Mouse (Mus musculus): ENCODE measurements around the gene Supt3. TPM values are rescaled to one million over a fixed set of nuclear protein-coding genes. Genes with fewer than 3 reads are reported as not detected.

The Supt3 gene
- total and polyA plus RNA-seq, 2 experiments from 2014 or later: 3.2 to 24.5 TPM

DNA sequence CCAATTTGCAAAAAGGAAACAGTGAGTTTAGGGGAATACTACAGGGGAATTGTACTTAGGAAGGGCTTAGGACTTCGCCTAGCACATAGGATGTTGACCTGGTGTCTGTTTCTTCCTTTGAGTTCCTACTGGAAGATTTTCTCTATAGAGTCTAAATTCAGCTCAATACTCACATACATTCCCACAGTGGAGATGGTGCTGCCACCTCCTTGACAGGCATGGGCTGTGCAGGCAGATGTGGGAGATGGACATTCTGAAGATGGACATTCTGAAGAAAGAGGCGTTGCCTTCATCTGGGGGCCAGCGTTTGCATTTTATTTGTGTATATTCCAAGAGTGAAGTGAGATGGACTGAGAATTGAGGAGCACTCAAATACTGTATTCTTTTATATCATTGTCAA is 269.6 kb downstream of the Supt3 start:
- no peak overlapping the region for H3K27ac ChIP-seq (ENCODE audit: low read depth, low read length)
- WGBS: 98% methylated on average over 3 of the region's 3 CpGs
- H3K36me3 ChIP-seq (ENCODE audit: insufficient read depth): no peaks in the 10 kb centered on the region
- no peak overlapping the region for H3K4me2 ChIP-seq (ENCODE audit: low read depth)
- DNase-seq (no peak), ATAC-seq (no peak)
- H3K4me3 ChIP-seq (ENCODE audit: low read depth, low read length): no peak overlapping the region
- no peak overlapping the region for H3K9ac ChIP-seq
- H3K9me3 ChIP-seq (ENCODE audit: low read length): no peaks in the 10 kb centered on the region
- no peak for TF ChIP-seq CTCF (IDR thresholded peaks at IDR 0.05; ENCODE audit: low read depth)
- H3K27me3 ChIP-seq (ENCODE audit: insufficient read depth, low read length): no peaks in the 10 kb centered on the region
- H3K4me1 ChIP-seq (ENCODE audit: insufficient read depth): no peaks in the 10 kb centered on the region

DNA sequence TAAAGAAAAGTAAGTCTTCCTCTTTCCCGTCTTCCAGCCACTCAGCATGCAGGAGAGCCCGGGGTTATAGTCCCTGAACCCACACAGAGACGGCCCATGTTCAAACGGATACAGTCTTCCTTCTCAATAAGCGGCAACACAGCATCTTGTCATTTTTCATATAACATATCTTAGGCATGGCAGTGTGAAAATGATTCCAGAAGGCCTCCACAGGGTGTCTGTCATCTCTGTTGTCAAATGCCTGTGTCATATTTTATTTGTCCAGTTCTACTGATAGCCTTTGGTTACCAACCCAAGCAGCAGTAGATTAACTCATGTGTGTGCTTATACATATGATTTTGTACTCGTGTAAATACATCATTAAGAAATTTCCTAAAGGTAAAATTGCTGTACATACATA is 270.3 kb downstream of the Supt3 start:
- DNase-seq: no peak
- TF ChIP-seq CTCF (IDR thresholded peaks at IDR 0.05; ENCODE audit: low read depth): no peak
- no peak overlapping the region for H3K4me2 ChIP-seq (ENCODE audit: low read depth)

DNA sequence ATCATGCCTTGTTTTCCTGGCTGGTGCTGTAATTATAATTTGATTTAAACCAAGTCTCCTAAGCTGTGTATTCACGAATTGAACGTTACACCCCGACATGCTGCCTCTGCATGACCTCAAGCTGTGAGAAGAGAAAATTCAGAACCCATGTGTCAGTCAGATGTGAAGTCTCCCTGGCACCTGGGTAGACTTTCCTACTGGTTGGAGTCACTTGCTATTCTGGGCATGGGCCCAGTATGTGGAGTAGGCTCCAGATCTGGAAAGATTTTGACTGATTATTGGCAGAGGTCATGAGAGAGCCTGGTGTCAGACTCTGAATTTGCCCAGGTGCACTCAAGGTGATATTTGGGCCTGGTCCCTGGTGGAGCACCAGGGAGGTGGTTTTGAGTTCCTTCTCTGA is 275.0 kb downstream of the Supt3 start:
- Histone ChIP-seq H3K9me3 (ENCODE audit: low read length) (no peaks in the 10 kb centered on the region), H3K9ac (no peak overlapping the region), H3K36me3 (ENCODE audit: insufficient read depth) (no peaks in the 10 kb centered on the region), H3K4me1 (ENCODE audit: insufficient read depth) (no peaks in the 10 kb centered on the region), H3K27ac (ENCODE audit: low read depth, low read length) (no peak overlapping the region), H3K4me2 (ENCODE audit: low read depth) (no peak overlapping the region), H3K4me3 (ENCODE audit: low read depth, low read length) (no peak overlapping the region), H3K27me3 (ENCODE audit: insufficient read depth, low read length) (no peaks in the 10 kb centered on the region)
- no peak for TF ChIP-seq CTCF (IDR thresholded peaks at IDR 0.05; ENCODE audit: low read depth)
- DNase-seq (no peak), ATAC-seq (no peak)
- WGBS: 80% methylated on average over 3 of the region's 3 CpGs

More for the DNA sequence above, 270.3 kb downstream of the Supt3 start:
- Histone ChIP-seq H3K27ac (ENCODE audit: low read depth, low read length) (no peak overlapping the region), H3K36me3 (ENCODE audit: insufficient read depth) (no peaks in the 10 kb centered on the region), H3K9ac (no peak overlapping the region), H3K27me3 (ENCODE audit: insufficient read depth, low read length) (no peaks in the 10 kb centered on the region), H3K9me3 (ENCODE audit: low read length) (no peaks in the 10 kb centered on the region), H3K4me3 (ENCODE audit: low read depth, low read length) (no peak overlapping the region), H3K4me1 (ENCODE audit: insufficient read depth) (no peaks in the 10 kb centered on the region)
- WGBS: 88% methylated on average over 6 of the region's 6 CpGs
- ATAC-seq: no peak

DNA sequence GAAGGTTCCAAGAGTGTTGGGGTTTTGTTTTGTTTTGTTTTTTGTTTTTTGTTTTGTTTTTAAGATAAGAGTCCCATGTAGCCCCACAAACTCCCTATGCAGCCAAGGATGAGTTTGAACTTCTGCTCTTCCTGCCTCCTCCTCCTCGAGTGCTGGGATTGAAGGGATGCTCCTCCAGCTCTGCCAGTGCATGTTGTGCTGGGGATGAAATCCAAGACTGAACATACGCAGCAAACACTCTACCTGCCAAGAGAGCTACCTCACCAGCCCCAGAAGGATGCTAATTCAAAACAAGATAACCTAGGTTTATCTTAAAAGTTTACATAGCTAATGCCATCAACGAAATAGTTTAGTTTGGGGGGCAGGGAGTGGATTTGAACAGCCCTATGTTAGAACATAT is 276.4 kb downstream of the Supt3 start:
- Histone ChIP-seq H3K9ac (no peak overlapping the region), H3K4me3 (ENCODE audit: low read depth, low read length) (no peak overlapping the region), H3K9me3 (ENCODE audit: low read length) (no peaks in the 10 kb centered on the region), H3K27me3 (ENCODE audit: insufficient read depth, low read length) (no peaks in the 10 kb centered on the region), H3K36me3 (ENCODE audit: insufficient read depth) (no peaks in the 10 kb centered on the region), H3K27ac (ENCODE audit: low read depth, low read length) (no peak overlapping the region), H3K4me1 (ENCODE audit: insufficient read depth) (no peaks in the 10 kb centered on the region), H3K4me2 (ENCODE audit: low read depth) (no peak overlapping the region)
- no peak for DNase-seq
- TF ChIP-seq CTCF (IDR thresholded peaks at IDR 0.05; ENCODE audit: low read depth): no peak
- ATAC-seq: no peak
- 86% methylated on average over 3 of the region's 3 CpGs for WGBS

DNA sequence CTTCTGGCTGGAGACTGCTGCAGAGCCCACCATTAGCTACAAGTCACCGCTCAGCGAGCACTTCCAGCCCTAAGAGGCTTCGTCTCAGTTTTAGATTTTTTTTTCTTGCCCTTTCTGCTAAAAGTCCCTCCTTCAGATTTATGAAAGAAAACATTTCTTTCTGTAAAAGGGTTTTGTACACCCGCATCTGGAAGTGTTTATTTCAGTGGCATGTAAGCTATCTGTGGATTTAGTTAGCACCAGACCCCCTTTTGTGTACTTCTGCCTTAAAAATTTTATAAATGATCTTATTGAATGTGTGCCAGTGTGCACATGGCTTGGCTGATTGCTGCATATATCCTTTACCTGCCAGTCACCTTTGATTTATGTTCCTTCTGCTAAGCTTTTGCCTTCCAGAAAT is 277.6 kb downstream of the Supt3 start:
- WGBS: 86% methylated on average over 4 of the region's 4 CpGs
- H3K36me3 ChIP-seq (ENCODE audit: insufficient read depth): no peaks in the 10 kb centered on the region
- no peak overlapping the region for H3K4me2 ChIP-seq (ENCODE audit: low read depth)
- no peaks in the 10 kb centered on the region for H3K9me3 ChIP-seq (ENCODE audit: low read length)
- TF ChIP-seq CTCF (IDR thresholded peaks at IDR 0.05; ENCODE audit: low read depth): no peak
- no peak for DNase-seq
- H3K4me3 ChIP-seq (ENCODE audit: low read depth, low read length): no peak overlapping the region
- H3K27ac ChIP-seq (ENCODE audit: low read depth, low read length): no peak overlapping the region
- H3K9ac ChIP-seq: no peak overlapping the region
- no peaks in the 10 kb centered on the region for H3K27me3 ChIP-seq (ENCODE audit: insufficient read depth, low read length)
- H3K4me1 ChIP-seq (ENCODE audit: insufficient read depth): 0 out of 2 replicates have a peak, but pooled peaks cover 4% of the 10 kb centered on the region
- no peak for ATAC-seq

DNA sequence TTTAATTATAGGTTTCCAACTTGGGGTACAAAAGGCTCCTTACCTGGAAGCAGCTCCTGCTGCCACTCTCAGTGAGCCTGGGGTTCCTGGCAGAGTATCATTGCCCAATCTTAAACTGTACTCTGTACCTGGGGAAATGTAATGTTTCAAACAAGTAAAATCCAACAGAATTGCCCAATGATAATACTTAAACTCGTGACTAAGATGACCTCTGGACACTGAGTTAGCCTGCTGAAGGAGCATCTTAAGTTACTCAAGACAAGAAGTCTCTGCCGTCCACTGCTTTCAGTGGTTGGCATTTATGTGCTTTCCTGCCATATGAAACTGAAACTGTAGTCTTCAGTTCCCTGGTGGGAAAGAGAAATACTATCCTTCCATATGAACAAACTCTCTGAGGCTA is 279.9 kb downstream of the Supt3 start:
- Histone ChIP-seq H3K9ac (no peak overlapping the region), H3K4me3 (ENCODE audit: low read depth, low read length) (no peak overlapping the region), H3K4me1 (ENCODE audit: insufficient read depth) (0 out of 2 replicates have a peak, but pooled peaks cover 4% of the 10 kb centered on the region), H3K36me3 (ENCODE audit: insufficient read depth) (no peaks in the 10 kb centered on the region), H3K4me2 (ENCODE audit: low read depth) (no peak overlapping the region), H3K27me3 (ENCODE audit: insufficient read depth, low read length) (no peaks in the 10 kb centered on the region), H3K9me3 (ENCODE audit: low read length) (no peaks in the 10 kb centered on the region), H3K27ac (ENCODE audit: low read depth, low read length) (no peak overlapping the region)
- ATAC-seq: no peak
- DNase-seq: no peak
- WGBS: 86% methylated on average over 2 of the region's 2 CpGs
- TF ChIP-seq CTCF (IDR thresholded peaks at IDR 0.05; ENCODE audit: low read depth): no peak

DNA sequence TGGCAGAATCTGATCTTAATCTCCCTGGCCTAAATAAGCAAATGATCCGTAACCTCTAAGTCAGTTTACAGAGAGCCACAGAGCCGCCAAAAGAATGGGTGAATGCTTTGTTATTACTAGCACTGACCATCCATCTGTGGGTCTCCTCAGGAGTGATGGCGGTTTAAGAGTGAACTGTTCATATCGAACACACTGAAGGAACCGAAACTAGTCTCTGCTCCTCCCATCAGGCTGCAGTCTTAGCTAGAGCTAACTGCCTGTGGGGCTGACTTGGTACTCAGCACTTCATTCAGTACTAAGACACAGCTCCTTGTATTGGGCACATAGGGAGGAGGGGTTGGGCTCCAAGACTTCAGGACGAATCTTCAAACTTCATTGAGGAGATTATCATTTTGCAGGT is 280.8 kb downstream of the Supt3 start:
- no peak for ATAC-seq
- Histone ChIP-seq H3K9ac (no peak overlapping the region), H3K27ac (ENCODE audit: low read depth, low read length) (no peak overlapping the region), H3K4me1 (ENCODE audit: insufficient read depth) (0 out of 2 replicates have a peak, but pooled peaks cover 4% of the 10 kb centered on the region), H3K36me3 (ENCODE audit: insufficient read depth) (no peaks in the 10 kb centered on the region), H3K9me3 (ENCODE audit: low read length) (no peaks in the 10 kb centered on the region), H3K4me2 (ENCODE audit: low read depth) (no peak overlapping the region), H3K4me3 (ENCODE audit: low read depth, low read length) (no peak overlapping the region), H3K27me3 (ENCODE audit: insufficient read depth, low read length) (no peaks in the 10 kb centered on the region)
- TF ChIP-seq CTCF (IDR thresholded peaks at IDR 0.05; ENCODE audit: low read depth): no peak
- DNase-seq: no peak
- WGBS: 81% methylated on average over 6 of the region's 6 CpGs

All from forebrain, postnatal 0 days (tissue).